Mouse (Mus musculus): ENCODE data around the gene Asb17. TPM values are rescaled to one million over a fixed set of nuclear protein-coding genes. Genes with fewer than 3 reads are reported as not detected.
"Not testable (repeated sequence)": the region's sequence is repeated elsewhere in the genome, so short reads cannot be mapped to it uniquely, and the experiment has no call there.

The Asb17 gene
- polyA plus RNA-seq, 1 experiment = not detected

DNA sequence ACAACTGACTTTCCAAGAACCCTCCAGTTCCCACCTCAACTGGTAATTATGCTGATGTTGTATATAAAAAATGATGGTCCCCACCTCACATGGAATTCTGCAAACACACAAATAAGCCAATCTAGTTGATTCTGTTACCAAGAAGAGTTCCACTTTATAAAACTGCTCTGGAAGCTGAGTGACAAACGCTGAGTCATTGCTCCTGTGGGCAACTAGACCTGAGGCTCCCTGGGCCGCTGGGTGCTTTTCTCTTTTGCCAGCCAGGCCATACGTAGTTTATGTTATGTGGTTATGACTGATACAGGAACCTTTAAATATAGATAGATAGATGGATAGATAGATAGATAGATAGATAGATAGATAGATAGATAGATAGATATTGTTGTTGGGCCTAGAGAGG is 25.3 kb upstream of the Asb17 start:
- Histone ChIP-seq H3K36me3 (ENCODE audit: control insufficient read depth, insufficient read depth, low read length) (no peaks in the 10 kb centered on the region), H3K4me3 (ENCODE audit: low read depth, low read length) (no peak overlapping the region), H3K27ac (ENCODE audit: insufficient read depth, low read depth, low read length) (no peak overlapping the region), H3K27me3 (ENCODE audit: control insufficient read depth, insufficient read depth, low read length) (no peaks in the 10 kb centered on the region), H3K4me1 (ENCODE audit: control insufficient read depth, insufficient read depth, insufficient read length, low read length) (peaks cover 3% of the 10 kb centered on the region; the same call in 1 of the 2 replicates)
- 89% methylated on average over 3 of the region's 3 CpGs for WGBS
- TF ChIP-seq POLR2A (IDR thresholded peaks at IDR 0.05; ENCODE audit: low read depth, low read length) (no peak), CTCF (IDR thresholded peaks at IDR 0.05; ENCODE audit: extremely low read depth, insufficient read length, insufficient replicate concordance, low read depth, low read length) (no peak)

DNA sequence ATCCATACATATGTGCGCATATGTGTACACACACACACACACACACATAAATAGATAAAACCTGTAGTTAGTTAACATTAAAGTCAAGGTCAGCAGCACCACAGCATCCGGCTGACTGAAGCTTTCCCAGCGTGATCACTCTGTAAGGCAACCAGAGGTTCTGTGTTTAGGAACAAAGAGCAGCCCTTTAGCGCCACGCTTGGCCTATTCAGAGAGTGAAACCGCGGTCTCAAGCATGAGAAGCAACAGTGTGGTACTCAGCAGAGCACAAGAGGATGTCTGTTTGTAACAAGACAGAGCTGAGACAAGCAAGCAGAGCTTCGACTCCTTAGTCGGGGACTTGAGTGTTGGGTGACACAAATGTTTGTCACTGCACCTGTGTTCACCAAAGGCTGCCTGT is 24.6 kb upstream of the Asb17 start:
- H3K27ac ChIP-seq (ENCODE audit: insufficient read depth, low read depth, low read length) = no peak overlapping the region
- H3K4me3 ChIP-seq (ENCODE audit: low read depth, low read length) = no peak overlapping the region
- TF ChIP-seq CTCF (IDR thresholded peaks at IDR 0.05; ENCODE audit: extremely low read depth, insufficient read length, insufficient replicate concordance, low read depth, low read length) (no peak), POLR2A (IDR thresholded peaks at IDR 0.05; ENCODE audit: low read depth, low read length) (no peak)
- H3K36me3 ChIP-seq (ENCODE audit: control insufficient read depth, insufficient read depth, low read length) = no peaks in the 10 kb centered on the region
- H3K4me1 ChIP-seq (ENCODE audit: control insufficient read depth, insufficient read depth, insufficient read length, low read length) = peaks cover 3% of the 10 kb centered on the region; the same call in 1 of the 2 replicates
- 91% methylated on average over 9 of the region's 9 CpGs for WGBS
- H3K27me3 ChIP-seq (ENCODE audit: control insufficient read depth, insufficient read depth, low read length) = no peaks in the 10 kb centered on the region

GRCm38 (mm10) chr3:153823671-153824515 is 20.1 kb upstream of the Asb17 start:
- Histone ChIP-seq H3K27ac (ENCODE audit: insufficient read depth, low read depth, low read length) (no peak overlapping the region), H3K4me3 (ENCODE audit: low read depth, low read length) (no peak overlapping the region), H3K4me1 (ENCODE audit: control insufficient read depth, insufficient read depth, insufficient read length, low read length) (peaks cover 4% of the 10 kb centered on the region; the same call in 1 of the 2 replicates), H3K36me3 (ENCODE audit: control insufficient read depth, insufficient read depth, low read length) (no peaks in the 10 kb centered on the region), H3K27me3 (ENCODE audit: control insufficient read depth, insufficient read depth, low read length) (no peaks in the 10 kb centered on the region)
- no peak for TF ChIP-seq POLR2A (IDR thresholded peaks at IDR 0.05; ENCODE audit: low read depth, low read length)
- TF ChIP-seq CTCF (IDR thresholded peaks at IDR 0.05; ENCODE audit: extremely low read depth, insufficient read length, insufficient replicate concordance, low read depth, low read length) = no peak
- WGBS = 38% methylated on average over 11 of the region's 11 CpGs

DNA sequence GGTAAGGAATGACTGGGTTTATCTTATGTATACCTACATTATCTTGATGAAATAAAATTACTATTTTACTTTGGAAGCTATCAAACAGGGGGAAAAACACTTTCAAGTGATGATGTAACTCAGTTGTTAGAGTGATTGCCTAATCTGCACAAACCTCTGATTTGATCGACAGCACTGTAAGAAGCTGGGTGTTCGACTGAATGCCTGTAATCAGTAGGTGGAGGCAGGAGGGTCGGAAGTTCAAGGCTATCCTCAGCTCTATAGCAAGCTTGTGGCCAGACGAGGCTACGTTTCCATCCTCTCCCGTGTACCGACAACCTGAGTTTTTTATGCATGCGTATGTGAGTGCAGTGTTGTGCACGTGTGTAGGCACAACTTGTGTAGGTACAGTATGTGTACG is 18.8 kb upstream of the Asb17 start:
- no peak overlapping the region for H3K27ac ChIP-seq (ENCODE audit: insufficient read depth, low read depth, low read length)
- H3K4me3 ChIP-seq (ENCODE audit: low read depth, low read length) = no peak overlapping the region
- H3K4me1 ChIP-seq (ENCODE audit: control insufficient read depth, insufficient read depth, insufficient read length, low read length) = peaks cover 4% of the 10 kb centered on the region; the same call in 1 of the 2 replicates
- no peaks in the 10 kb centered on the region for H3K27me3 ChIP-seq (ENCODE audit: control insufficient read depth, insufficient read depth, low read length)
- WGBS = 44% methylated on average over 10 of the region's 10 CpGs
- TF ChIP-seq POLR2A (IDR thresholded peaks at IDR 0.05; ENCODE audit: low read depth, low read length) (no peak), CTCF (IDR thresholded peaks at IDR 0.05; ENCODE audit: extremely low read depth, insufficient read length, insufficient replicate concordance, low read depth, low read length) (no peak)
- no peaks in the 10 kb centered on the region for H3K36me3 ChIP-seq (ENCODE audit: control insufficient read depth, insufficient read depth, low read length)

DNA sequence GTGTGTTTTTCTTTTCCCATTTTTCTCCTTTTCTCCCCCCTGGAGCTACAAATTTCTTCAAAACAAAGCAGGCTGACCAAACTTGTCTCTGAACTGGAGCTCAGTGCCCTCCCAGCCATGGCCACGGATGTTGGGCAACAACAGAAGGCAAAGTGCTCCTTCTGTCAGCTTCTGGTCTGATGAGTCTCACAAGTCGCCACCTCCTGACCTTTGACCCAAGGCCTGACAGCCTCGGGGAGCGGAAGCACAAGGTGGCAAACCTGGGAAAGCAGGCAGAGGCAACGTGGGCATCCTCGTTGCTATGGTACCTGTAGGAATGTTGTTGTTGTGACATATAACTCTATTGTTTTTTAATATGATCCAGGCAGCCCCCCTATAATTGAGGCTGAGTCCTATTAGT is 17.4 kb upstream of the Asb17 start:
- Histone ChIP-seq H3K27me3 (ENCODE audit: control insufficient read depth, insufficient read depth, low read length) (no peaks in the 10 kb centered on the region), H3K27ac (ENCODE audit: insufficient read depth, low read depth, low read length) (no peak overlapping the region), H3K36me3 (ENCODE audit: control insufficient read depth, insufficient read depth, low read length) (no peaks in the 10 kb centered on the region), H3K4me3 (ENCODE audit: low read depth, low read length) (no peak overlapping the region), H3K4me1 (ENCODE audit: control insufficient read depth, insufficient read depth, insufficient read length, low read length) (peaks cover 4% of the 10 kb centered on the region; the same call in 1 of the 2 replicates)
- TF ChIP-seq CTCF (IDR thresholded peaks at IDR 0.05; ENCODE audit: extremely low read depth, insufficient read length, insufficient replicate concordance, low read depth, low read length) (no peak), POLR2A (IDR thresholded peaks at IDR 0.05; ENCODE audit: low read depth, low read length) (no peak)
- 22% methylated on average over 6 of the region's 6 CpGs for WGBS

DNA sequence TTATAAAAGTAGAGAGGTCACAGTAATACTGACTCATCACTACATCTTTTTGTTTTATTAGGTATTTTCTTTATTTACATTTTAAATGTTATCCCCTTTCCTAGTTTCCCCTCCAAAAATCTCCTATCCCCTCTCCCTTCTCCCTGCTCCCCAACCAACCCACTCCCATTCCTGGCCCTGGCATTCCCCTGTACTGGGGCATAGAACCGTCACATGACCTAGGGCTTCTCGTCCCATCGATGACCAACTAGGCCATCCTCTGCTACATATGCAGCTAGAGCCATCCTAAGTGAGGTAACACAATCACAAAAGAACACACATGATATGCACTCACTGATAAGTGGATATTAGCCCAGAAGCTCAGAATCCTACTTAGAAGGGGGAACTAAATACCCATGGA is 14.2 kb upstream of the Asb17 start:
- not testable (repeated sequence) for H3K4me3 ChIP-seq (ENCODE audit: low read depth, low read length); H3K27ac ChIP-seq (ENCODE audit: insufficient read depth, low read depth, low read length); H3K27me3 ChIP-seq (ENCODE audit: control insufficient read depth, insufficient read depth, low read length); H3K4me1 ChIP-seq (ENCODE audit: control insufficient read depth, insufficient read depth, insufficient read length, low read length); H3K36me3 ChIP-seq (ENCODE audit: control insufficient read depth, insufficient read depth, low read length)
- WGBS = 95% methylated on average over 3 of the region's 3 CpGs

DNA sequence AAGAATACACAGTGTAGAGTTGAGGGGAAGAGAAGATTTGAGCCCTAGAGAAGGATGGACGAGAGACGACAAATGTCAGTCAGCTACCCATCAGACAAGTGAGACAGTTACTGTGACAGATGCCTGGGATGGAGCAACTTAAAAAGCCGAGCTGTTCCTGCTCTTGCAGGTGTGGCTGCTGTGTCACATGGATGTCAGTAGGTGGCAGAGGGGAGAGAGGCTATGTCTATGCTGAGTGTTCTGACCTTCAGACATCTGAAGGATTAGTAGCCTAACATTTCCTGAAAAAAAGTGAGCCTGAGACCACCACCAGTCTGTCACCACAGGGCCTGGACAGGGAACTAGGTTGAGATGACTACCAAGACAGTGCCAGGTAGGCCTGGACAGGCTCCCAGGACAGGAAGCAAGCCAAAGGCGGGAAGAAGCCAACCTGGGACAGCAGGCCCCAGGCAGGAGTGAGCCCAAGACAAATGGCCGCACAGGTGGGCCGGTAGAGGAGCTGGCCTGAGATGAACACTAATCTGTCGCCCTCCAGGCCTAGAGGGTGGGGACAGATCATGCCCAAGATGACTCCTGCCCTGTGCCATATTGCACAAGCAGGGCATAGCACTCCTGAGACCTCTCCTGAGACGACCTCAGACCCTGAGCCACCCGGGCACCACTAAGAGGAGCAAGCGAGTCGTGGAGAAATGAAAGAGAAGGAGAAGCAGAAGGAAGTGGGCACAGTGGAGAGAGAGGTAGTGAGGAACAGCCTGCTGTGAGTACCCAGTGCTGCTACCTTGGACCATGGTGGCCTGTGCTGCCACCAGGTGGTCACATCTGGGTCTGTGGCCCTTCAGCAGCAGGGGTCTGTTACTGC is 12.8 kb upstream of the Asb17 start:
- no peaks in the 10 kb centered on the region for H3K27me3 ChIP-seq (ENCODE audit: control insufficient read depth, insufficient read depth, low read length)
- no peaks in the 10 kb centered on the region for H3K36me3 ChIP-seq (ENCODE audit: control insufficient read depth, insufficient read depth, low read length)
- 68% methylated on average over 11 of the region's 11 CpGs for WGBS
- no peaks in the 10 kb centered on the region for H3K4me1 ChIP-seq (ENCODE audit: control insufficient read depth, insufficient read depth, insufficient read length, low read length)
- TF ChIP-seq POLR2A (IDR thresholded peaks at IDR 0.05; ENCODE audit: low read depth, low read length) = no peak
- peak; percentile 16; the same call in 1 of the 2 replicates for TF ChIP-seq CTCF (IDR thresholded peaks at IDR 0.05; ENCODE audit: extremely low read depth, insufficient read length, insufficient replicate concordance, low read depth, low read length)
- H3K4me3 ChIP-seq (ENCODE audit: low read depth, low read length) = no peak overlapping the region
- H3K27ac ChIP-seq (ENCODE audit: insufficient read depth, low read depth, low read length) = no peak overlapping the region
